Mouse (Mus musculus) spleen, postnatal 4 days (tissue): ENCODE measurements around the gene Ubd.
"Not testable (repeated sequence)": the region's sequence is repeated elsewhere in the genome, so short reads cannot be mapped to it uniquely, and the experiment has no call there.

Source experiments
- DNase-seq, 2 experiments: peaks; one replicate each; pipeline ENCODE4 v3.0.0; 2022; ENCODE audit warnings: low spot score in 2 of 2

Gene Ubd

DNA sequence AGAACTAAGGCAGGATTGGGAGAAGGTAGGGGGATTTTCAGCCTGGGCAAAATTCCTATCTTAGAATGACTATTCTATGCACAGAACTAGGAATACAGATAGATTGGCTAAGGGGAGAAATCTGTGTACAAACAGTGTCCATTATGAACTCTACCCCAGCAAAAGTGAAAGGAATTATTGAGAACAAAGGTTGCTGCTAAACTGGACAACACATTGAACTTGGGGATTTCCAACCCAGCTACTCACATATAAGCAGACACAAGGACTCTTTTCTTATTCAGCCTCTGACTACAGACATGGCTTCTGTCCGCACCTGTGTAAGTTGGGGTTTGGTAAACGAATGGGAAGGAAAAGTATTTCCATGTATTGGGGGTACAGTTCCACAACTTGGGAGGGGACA, at the start of gene Ubd:
Ubd (plus strand) TSS at position 237 of the 400 bp plus-strand sequence.
- no peak for DNase-seq

- DNase-seq = no peak
Observed at GRCm38 (mm10) chr17:37161394-37161793, 32.3 kb upstream of the Ubd start, which contains the start of gene Olfr93. Olfr93 (minus strand) TSS chr17:37161494.

DNA sequence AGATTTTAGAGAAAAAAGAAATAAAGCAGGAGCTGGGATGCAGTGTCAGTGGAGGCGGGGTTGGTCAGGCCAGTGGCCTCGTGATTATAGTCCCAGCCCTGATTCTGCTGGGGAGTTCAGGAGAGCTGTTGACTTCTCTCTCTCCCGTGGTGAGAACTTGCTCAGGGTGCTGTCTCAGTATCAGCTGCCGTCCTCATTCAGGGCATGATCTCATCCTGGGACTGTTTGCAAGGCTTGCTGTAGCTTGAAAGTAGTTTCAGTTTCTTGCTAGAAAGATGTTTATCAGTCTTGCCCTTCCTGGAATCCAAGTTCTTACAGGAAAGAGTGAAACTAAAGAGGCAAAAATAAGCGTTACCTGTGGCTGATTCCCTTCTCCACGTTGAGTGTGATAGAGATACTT, 8.2 kb upstream of the Ubd start:
- no peak for DNase-seq

GRCm38 (mm10) chr17:37190711-37191110, 3.0 kb upstream of the Ubd start:
- DNase-seq = no peak

DNA sequence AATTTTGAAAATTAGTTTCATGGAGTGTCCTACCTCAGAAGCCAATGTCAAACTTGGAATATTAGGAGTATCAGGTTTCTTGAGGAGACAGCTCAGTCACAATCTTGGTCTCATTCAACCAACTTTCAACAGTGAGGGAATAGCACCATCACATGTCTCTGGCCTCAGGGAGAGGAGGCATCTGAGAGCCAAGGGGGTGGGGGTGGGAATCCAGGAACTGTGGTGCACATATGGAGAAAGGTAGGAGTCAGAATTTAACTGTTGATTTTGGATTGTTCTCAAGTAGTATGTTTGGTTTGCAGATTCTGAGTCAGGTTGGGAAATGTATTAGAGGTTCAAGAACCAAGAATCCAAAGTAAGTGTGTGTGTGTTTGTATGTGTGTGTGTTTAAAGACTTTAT, 660 bp upstream of the Ubd start:
- no peak for DNase-seq

DNA sequence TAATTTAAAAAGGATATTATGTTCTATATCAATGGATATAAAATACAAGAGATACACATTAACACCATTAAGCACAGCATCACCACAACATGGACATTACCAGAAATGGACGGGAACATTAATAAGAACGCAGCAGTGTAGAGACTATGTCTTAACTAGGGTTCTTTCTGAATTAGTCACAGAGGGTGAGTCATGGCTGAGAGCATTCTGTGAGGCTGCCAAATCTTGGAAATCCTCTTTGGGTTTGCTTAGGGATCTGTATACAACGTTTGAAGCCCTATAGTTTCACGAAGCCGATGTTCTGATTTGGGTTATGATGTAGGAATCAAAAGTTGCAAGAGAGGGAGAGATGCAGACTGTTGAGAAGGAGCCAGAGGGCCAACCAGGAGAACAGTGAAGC, 1.1 kb downstream of the Ubd start:
- DNase-seq = no peak

- no peak for DNase-seq
Observed at GRCm38 (mm10) chr17:37196845-37197724, 3.4 kb downstream of the Ubd start.

GRCm38 (mm10) chr17:37200894-37201293, 7.2 kb downstream of the Ubd start, which contains the start of gene Olfr94:
Olfr94 (minus strand) TSS chr17:37200994.
- DNase-seq = no peak

DNA sequence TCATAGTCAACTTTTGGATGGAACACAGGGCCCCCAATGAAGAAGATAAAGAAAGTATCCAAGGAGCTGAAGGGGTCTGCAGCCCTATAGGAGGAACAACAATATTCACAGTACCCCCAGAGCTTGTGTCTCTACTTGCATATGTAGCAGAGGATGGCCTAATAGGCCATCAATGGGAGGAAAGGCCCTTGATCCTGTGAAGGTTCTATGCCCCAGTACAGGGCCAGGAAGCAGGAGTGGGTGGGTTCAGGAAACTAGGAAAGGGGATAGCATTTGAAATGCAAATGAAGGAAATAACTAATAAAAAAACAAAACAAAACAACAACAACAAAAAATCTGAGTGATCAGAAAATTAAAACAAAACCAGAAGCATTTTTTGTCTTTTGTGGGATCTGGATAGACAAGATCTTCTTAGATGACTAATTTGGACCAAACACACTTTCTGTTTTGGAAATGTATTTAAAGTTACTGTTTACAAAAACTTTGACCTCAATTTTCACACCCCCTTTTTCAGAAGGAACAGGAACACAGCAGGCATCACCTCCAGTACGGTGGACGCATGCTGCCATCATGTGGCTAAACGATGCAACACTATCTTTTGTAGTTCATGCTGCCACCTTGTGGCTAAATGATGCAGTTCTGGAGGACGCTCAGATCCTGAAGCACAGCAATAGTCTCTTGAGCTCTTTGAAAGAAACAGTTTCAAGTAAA, 9.7 kb downstream of the Ubd start:
- peak; percentile 46 to 73 for DNase-seq

- DNase-seq = no peak
Observed at GRCm38 (mm10) chr17:37203917-37204236, 10.2 kb downstream of the Ubd start.

DNA sequence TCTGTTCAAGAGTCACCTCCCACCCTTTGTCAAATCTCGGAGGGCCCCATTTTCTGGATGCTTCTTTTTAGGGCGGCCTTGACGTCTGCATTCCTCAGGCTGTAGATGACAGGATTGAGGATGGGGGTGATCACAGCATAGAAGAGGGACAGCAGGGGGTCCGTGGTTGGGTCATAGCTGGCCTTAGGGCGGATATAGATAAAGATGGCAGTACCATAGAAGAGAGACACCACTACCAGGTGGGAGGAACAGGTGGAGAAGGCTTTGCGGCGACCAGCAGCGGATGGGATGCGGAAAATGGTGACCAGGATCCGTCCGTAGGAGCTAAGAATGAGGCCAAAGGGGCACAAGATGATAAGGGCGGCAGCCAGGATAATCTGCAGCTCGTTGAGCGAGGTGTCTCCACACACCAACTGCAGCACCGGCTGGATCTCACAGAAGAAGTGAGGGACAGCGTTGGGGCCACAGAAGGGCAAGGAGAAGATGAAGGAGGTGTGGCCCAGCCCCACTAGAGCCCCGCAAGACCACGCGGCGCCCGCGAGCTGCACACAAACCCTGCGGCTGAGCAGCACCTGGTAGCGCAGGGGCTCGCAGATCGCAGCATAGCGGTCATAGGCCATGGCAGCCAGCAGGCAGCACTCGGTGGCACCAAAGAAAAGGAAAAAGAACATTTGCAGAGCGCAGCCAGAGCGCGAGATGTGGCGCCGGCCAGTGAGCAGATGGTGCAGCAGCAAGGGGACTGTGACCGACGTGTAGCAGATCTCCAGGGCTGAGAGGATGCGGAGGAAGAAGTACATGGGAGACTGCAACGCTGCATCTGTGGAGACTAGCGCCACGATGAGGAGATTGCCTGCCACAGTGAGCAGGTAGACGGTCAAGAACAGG, 17.4 kb downstream of the Ubd start:
- no peak for DNase-seq

- no peak for DNase-seq
Observed at GRCm38 (mm10) chr17:37213018-37213417, 19.3 kb downstream of the Ubd start, which contains the start of gene Olfr95. Olfr95 (minus strand) TSS chr17:37213118.

- DNase-seq = no peak
Observed at GRCm38 (mm10) chr17:37218486-37218885, 24.8 kb downstream of the Ubd start.

DNA sequence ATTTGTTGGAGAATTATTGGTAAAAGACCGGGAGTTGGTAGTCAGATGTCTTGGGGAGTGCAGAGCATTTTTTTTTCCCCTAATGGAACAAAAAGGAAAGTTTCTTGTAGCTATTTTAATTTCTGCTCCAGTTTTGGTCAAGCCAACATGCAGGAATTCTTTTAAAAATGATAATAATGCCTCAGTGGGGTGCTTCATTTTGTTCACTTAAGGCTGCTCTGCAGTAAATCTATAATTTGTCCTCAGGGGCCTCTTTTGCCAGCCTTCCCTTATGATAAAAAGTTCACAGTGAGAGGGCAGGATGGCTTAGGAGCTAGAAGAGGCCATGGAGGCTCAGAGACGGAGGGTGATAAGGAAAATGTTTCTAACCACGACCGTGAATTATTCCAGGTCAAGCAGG, 26.2 kb downstream of the Ubd start, which contains the start of gene Olfr96:
Olfr96 (plus strand) TSS at position 301 of the 400 bp plus-strand sequence.
- DNase-seq = no peak

GRCm38 (mm10) chr17:37221879-37222278, 28.2 kb downstream of the Ubd start:
- no peak for DNase-seq

DNA sequence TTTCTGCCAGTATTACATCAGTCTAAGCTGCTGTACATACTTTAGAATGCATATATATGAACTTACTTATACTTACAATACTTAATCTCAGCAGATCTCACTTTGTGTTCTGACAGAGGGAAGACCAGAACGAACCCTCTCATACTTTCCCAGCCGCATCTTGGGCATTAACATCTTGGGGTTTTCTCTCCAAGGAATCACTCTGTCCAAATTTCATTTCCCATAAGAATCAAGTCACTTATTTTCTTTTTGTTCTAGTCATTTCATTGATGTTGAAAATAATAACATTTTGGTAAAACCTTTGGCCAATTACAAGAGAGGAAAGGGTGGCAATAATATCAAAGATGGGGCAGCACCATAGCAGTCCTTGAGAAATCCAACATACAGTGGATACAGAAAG, 43.5 kb downstream of the Ubd start, which contains the start of gene Olfr97:
Olfr97 (minus strand) TSS at position 101 of the 400 bp plus-strand sequence.
- not testable (repeated sequence) for DNase-seq

GRCm38 (mm10) chr17:37242198-37242597, 48.5 kb downstream of the Ubd start:
- DNase-seq = no peak
